Mouse (Mus musculus) forebrain, postnatal 0 days (tissue): ENCODE measurements around the gene Bpifb1. TPM values are rescaled to one million over a fixed set of nuclear protein-coding genes. Genes with fewer than 3 reads are reported as not detected.

ENCODE experiments used
- ATAC-seq: fragments of 200-750 bp; cut with Nextera tagmentation; 2 replicates; pipeline ENCODE4 v1.8.0; 2017; ENCODE audit warnings: mild to moderate bottlenecking, moderate library complexity
- DNase-seq: peaks from one replicate; pipeline ENCODE4 v3.0.0-alpha.2; 2015
- H3K27ac ChIP-seq: fragments of 300-500 bp; sonication (generic); 2 replicates; pipeline ENCODE4 v1.5.1; 2014; ENCODE audit warnings: low read depth, mild to moderate bottlenecking, antibody characterized with exemption, low read length, moderate library complexity, mixed read lengths
- H3K27me3 ChIP-seq: fragments of 300-500 bp; sonication (generic); 2 replicates; pipeline ENCODE4 v1.6.1; 2014; ENCODE audit warnings: mild to moderate bottlenecking, low read length, mixed read lengths; ENCODE audit not compliant: insufficient read depth
- H3K36me3 ChIP-seq: fragments of 300-500 bp; sonication (generic); 2 replicates; pipeline ENCODE4 v1.6.1; 2014; ENCODE audit warnings: mild to moderate bottlenecking, moderate library complexity; ENCODE audit not compliant: insufficient read depth
- H3K4me1 ChIP-seq: fragments of 300-500 bp; sonication (generic); 2 replicates; pipeline ENCODE4 v1.6.1; 2014; ENCODE audit warnings: antibody characterized with exemption; ENCODE audit not compliant: insufficient read depth
- H3K4me2 ChIP-seq: fragments of 300-500 bp; sonication (generic); 2 replicates; pipeline ENCODE4 v1.6.1; 2014; ENCODE audit warnings: low read depth, mild to moderate bottlenecking, moderate library complexity
- H3K4me3 ChIP-seq: fragments of 300-500 bp; sonication (generic); 2 replicates; pipeline ENCODE4 v1.5.1; 2014; ENCODE audit warnings: low read depth, low read length, mixed read lengths
- H3K9ac ChIP-seq: fragments of 300-500 bp; sonication (generic); 2 replicates; pipeline ENCODE4 v1.6.1; 2014; ENCODE audit warnings: mild to moderate bottlenecking
- H3K9me3 ChIP-seq: fragments of 300-500 bp; sonication (generic); 2 replicates; pipeline ENCODE4 v1.6.1; 2016; ENCODE audit warnings: low read length
- CTCF ChIP-seq: sonication (generic); IDR thresholded peaks from 2 replicates; pipeline ENCODE4 v1.5.1; 2016; ENCODE audit warnings: antibody characterized with exemption, control low read depth, low read depth
- WGBS: fragments of 180-500 bp; shearing (Covaris S2); extraction: QIAGEN DNeasy Blood & Tissue Kit; methylation state at CpG from one replicate; pipeline ENCODE4 v1.1.7; 2014; 5-methylcytosine and 5-hydroxymethylcytosine counted together
- polyA plus RNA-seq: library from polyadenylated mRNA; unstranded; fragments of >200 nt; fragmentation: Nextera tagmentation; extraction: Ambion mirVana; gene quantifications from 2 replicates; pipeline ENCODE4 v1.2.1, GENCODE M21; 2015
- total RNA-seq: library from RNA; depleted of rRNA; stranded (reverse); fragments of >200 nt; gene quantifications from 2 replicates; pipeline ENCODE4 v1.2.3, GENCODE M21; 2014

The Bpifb1 gene
- total and polyA plus RNA-seq, 2 experiments from 2014 or later: 0.33 to 0.92 TPM

DNA sequence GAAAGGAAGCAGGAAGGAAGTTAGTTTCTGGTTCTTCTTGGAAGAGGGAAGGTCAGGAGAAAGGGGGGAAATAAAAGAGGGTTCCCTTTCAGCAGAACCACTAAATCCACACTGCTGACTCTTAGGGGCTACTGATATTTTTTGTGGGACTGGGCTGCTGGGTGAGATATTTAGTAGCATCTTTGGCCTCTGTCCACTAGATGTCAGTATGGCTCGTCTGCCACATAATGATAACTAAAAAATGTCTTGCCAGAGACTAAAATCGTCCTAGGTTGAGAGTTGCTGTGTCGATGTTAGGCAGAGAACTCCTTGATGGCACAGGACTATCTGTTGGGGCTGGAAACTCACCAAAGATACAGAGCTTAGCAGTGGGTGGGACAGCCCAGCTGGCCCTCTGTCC, 18.5 kb downstream of the Bpifb1 start:
- Histone ChIP-seq H3K9ac (no peak overlapping the region), H3K4me2 (no peak overlapping the region), H3K27me3 (no peaks in the 10 kb centered on the region), H3K9me3 (no peaks in the 10 kb centered on the region), H3K36me3 (no peaks in the 10 kb centered on the region), H3K27ac (no peak overlapping the region), H3K4me1 (no peaks in the 10 kb centered on the region), H3K4me3 (no peak overlapping the region)
- DNase-seq (peak; percentile 72), ATAC-seq (peak; percentile 32; the same call in 1 of the 2 replicates)
- WGBS: 8% methylated on average over 3 of the region's 3 CpGs
- TF ChIP-seq CTCF: peak; percentile 75

DNA sequence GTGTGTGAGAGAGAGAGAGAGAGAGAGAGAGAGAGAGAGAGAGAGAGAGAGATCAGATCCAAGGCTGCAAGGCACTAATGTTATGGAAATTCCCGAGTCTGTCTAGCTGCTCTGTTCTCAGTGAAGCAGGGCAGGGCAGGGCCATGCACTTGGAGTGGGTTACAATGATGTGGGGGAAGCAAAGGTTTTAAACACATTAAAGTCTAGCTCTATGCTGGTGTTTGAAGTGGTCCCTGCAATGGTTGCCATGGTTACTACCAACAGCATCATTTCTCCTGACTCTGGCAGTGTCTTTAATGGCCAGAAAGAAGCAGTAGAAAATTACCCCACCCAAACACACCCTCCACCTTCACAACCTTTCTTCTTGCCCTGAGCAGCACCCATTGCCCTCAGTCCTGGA, 20.5 kb downstream of the Bpifb1 start:
- no peak overlapping the region for H3K4me3 ChIP-seq
- no peaks in the 10 kb centered on the region for H3K36me3 ChIP-seq
- no peaks in the 10 kb centered on the region for H3K27me3 ChIP-seq
- H3K27ac ChIP-seq: no peak overlapping the region
- no peak for TF ChIP-seq CTCF
- ATAC-seq: peak; percentile 75
- DNase-seq: peak; percentile 41
- H3K4me1 ChIP-seq: no peaks in the 10 kb centered on the region
- no peak overlapping the region for H3K9ac ChIP-seq
- 17% methylated on average over 1 of the region's 1 CpGs for WGBS
- H3K4me2 ChIP-seq: no peak overlapping the region
- H3K9me3 ChIP-seq: no peaks in the 10 kb centered on the region

DNA sequence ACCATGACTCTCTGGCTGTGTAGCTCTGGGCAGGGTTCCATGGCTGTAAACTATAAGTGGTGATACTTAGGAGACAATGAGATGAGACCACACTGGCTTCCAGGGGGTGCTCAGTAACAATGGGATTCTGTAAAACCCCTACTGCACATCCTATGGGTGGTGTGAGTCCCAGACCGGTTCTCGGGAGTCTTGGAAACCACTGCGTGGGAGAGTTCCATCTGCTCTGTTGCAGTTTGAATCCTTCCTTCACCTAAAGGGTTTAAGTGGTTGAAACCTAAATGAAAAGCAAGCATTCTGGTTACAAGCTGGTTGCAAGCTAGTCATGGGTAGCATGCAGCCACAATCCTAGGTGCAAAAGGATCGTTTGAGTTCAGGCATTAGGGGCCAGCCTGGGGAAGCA, 21.3 kb downstream of the Bpifb1 start:
- H3K27ac ChIP-seq: no peak overlapping the region
- WGBS: 86% methylated on average over 4 of the region's 4 CpGs
- no peaks in the 10 kb centered on the region for H3K4me1 ChIP-seq
- H3K9me3 ChIP-seq: no peaks in the 10 kb centered on the region
- no peaks in the 10 kb centered on the region for H3K27me3 ChIP-seq
- no peak overlapping the region for H3K4me2 ChIP-seq
- TF ChIP-seq CTCF: no peak
- no peaks in the 10 kb centered on the region for H3K36me3 ChIP-seq
- no peak overlapping the region for H3K9ac ChIP-seq
- no peak for DNase-seq
- H3K4me3 ChIP-seq: no peak overlapping the region
- ATAC-seq: no peak

DNA sequence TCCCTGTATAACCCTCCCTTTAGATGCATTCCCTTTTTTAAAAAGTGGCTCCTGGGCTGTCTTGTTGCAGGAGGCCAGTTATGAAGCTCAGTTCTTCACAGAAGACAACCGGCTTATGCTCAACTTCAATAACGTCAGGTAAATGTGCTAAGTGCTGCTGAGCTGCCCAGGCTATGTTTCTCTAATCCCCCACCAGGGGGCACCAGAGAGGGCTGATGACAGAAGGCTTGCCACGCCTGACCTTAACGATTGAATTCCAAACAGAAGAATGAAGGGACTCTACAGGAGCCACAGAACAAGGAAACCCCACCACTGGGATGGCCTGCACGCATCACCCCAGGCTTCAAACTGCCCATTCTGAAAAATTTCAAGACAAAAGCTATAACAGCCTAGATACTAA, 24.6 kb downstream of the Bpifb1 start:
- H3K36me3 ChIP-seq: no peaks in the 10 kb centered on the region
- H3K27ac ChIP-seq: no peak overlapping the region
- no peaks in the 10 kb centered on the region for H3K4me1 ChIP-seq
- peak; percentile 61 for DNase-seq
- H3K9me3 ChIP-seq: no peaks in the 10 kb centered on the region
- no peak overlapping the region for H3K4me2 ChIP-seq
- H3K27me3 ChIP-seq: no peaks in the 10 kb centered on the region
- no peak overlapping the region for H3K9ac ChIP-seq
- no peak for ATAC-seq
- TF ChIP-seq CTCF: peak; percentile 75
- 14% methylated on average over 5 of the region's 5 CpGs for WGBS
- H3K4me3 ChIP-seq: no peak overlapping the region

DNA sequence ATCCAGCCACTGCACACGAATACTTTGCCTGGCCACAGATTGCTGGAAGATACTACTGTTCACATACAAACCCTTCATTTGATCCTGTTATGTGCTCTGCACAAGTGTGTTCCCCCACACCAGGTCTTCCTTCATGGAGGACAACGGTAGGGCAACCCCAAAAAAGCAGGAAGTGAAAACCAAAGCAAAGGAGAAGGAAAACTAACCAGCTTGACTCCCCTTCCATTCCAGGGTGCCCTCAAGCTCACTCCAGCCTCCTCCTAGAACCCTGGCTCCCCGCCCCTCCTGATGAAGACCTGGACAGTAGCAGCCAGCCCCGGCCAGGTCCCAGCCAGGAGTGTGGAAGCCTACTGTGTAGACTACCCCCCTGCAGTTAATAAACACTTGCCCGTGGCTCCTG, 29.3 kb downstream of the Bpifb1 start:
- no peaks in the 10 kb centered on the region for H3K27me3 ChIP-seq
- no peak for TF ChIP-seq CTCF

DNA sequence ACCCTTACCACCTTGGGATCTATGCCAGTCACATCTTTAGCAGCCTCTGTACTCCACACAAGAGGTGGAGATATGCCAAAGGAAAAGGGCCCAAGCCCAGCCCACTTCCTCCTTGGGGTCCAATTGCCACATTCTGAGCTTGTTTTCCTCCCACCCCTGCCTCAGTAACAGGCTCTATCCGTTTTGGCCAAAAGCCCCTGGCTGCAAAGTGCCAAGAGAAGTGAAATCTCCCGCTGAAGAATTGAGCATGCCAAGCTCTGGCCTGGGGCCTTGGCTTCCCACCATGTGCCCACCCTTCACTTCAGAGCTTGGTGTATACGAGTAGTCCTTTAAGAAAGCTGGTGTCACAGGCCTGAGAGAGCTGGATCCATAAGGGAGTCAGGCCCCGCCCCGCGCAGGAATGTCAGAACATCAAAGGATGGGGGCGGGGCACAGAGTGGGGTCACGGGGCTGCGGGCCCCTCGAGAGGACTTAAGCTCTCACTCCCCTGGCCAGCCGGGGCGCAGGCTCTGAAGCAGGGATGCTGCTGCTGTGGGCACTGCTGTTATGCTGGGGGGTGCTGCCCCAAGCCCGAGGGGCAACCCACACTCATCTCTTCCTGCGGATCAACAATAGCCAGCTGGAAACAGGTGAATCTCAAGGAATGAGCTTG, 32.8 kb downstream of the Bpifb1 start, which contains the start of gene Bpifb5:
Gene Bpifb5 (plus strand): TSS at position 478 of the 652 bp plus-strand sequence.
- peaks cover 6% of the 10 kb centered on the region; the same call in 1 of the 2 replicates for H3K4me1 ChIP-seq
- H3K27ac ChIP-seq: no peak within 1 kb of the TSS
- H3K4me3 ChIP-seq: no peak within 1 kb of the TSS
- DNase-seq (peak; percentile 80), ATAC-seq (peak; percentile 86)
- H3K9ac ChIP-seq: no peak within 1 kb of the TSS
- H3K9me3 ChIP-seq: no peaks in the 10 kb centered on the region
- peak within 1 kb of the TSS; percentile 10; the same call in 1 of the 2 replicates for H3K4me2 ChIP-seq
- H3K36me3 ChIP-seq: no peaks in the 10 kb centered on the region
- no peaks in the 10 kb centered on the region for H3K27me3 ChIP-seq
- WGBS: 5% methylated on average over 14 of the region's 14 CpGs
- no peak for TF ChIP-seq CTCF

More for the DNA sequence above, 29.3 kb downstream of the Bpifb1 start:
- H3K36me3 ChIP-seq: no peaks in the 10 kb centered on the region
- ATAC-seq (no peak), DNase-seq (no peak)
- H3K4me3 ChIP-seq: no peak overlapping the region
- H3K9me3 ChIP-seq: no peaks in the 10 kb centered on the region
- no peak overlapping the region for H3K9ac ChIP-seq
- peaks cover 6% of the 10 kb centered on the region; the same call in 1 of the 2 replicates for H3K4me1 ChIP-seq
- no peak overlapping the region for H3K27ac ChIP-seq
- WGBS: 83% methylated on average over 5 of the region's 5 CpGs
- no peak overlapping the region for H3K4me2 ChIP-seq

DNA sequence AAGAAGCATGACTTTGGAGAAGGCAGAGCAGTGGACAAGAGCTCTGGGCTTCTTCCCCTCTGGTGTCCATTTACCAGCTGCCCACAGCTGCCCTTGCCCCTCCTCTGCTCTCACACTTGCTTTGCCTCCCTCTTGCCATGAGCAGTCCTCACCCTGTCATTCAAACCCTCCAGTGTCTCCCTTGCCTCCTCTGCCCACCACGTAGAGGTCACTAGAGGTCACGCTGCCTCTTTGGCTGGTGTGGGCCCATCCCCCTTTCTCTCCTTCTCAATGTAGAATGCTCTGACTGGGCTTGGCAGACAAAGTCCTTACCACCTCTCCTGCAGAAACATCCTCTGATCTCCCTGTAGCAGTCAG, 33.3 kb downstream of the Bpifb1 start:
- no peaks in the 10 kb centered on the region for H3K36me3 ChIP-seq
- ATAC-seq (no peak), DNase-seq (no peak)
- 25% methylated on average over 2 of the region's 2 CpGs for WGBS
- H3K9me3 ChIP-seq: no peaks in the 10 kb centered on the region
- H3K4me1 ChIP-seq: peaks cover 6% of the 10 kb centered on the region; the same call in 1 of the 2 replicates
- H3K4me3 ChIP-seq: no peak overlapping the region
- no peak overlapping the region for H3K9ac ChIP-seq
- H3K27me3 ChIP-seq: no peaks in the 10 kb centered on the region
- no peak overlapping the region for H3K27ac ChIP-seq
- no peak for TF ChIP-seq CTCF
- no peak overlapping the region for H3K4me2 ChIP-seq
